Mouse (Mus musculus) testis, adult 2 months (tissue): ENCODE data around the gene Pofut2.

Experiments used
- CTCF ChIP-seq: fragments of 200-500 bp; IDR thresholded peaks from 2 replicates; pipeline ENCODE4 v1.5.1; 2012; ENCODE audit warnings: low read depth, mild to moderate bottlenecking, inconsistent platforms, low read length, moderate library complexity; ENCODE audit not compliant: control insufficient read depth, insufficient read depth, insufficient replicate concordance
- POLR2A ChIP-seq: fragments of 200-500 bp; IDR thresholded peaks from 2 replicates; pipeline ENCODE4 v1.6.1; 2012; ENCODE audit warnings: low read depth, mild to moderate bottlenecking, inconsistent platforms, low read length, moderate library complexity; ENCODE audit not compliant: control insufficient read depth

DNA sequence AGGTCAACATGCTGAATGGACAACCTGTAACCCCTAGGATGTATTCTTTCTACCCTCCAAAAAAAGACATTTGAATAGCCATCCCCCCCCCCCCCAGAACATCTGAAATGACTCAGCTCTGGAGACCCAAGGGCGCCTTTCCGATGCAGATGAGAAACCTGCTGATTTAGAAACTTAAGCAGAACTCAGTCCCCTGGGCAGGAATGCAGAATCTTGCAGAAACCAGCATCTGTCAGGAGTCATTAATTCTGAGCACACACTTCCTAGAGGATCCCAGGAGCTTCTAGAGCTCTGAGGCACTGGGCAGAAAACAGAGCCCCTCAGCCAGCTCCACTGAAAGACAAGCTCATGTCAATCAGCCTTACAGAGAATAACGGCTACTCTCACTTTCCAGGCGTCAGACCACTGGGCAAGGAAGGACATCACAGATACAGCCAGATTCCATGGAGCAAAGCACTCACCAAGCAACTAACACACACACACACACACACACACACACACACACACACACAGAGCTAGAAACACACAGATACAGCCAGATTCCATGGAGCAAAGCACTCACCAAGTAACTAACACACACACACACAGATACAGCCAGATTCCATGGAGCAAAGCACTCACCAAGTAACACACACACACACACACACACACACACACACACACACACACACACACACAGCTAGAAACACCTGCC lies 46.0 kb downstream of the Pofut2 start:
- TF ChIP-seq CTCF, result no peak
- no peak for TF ChIP-seq POLR2A
